Comparison of ENCODE assay signal across 10 mouse cellular contexts in genomic region chr11:97622440-97622839, GRCm38 (mm10). TPM values are rescaled to one million over a fixed set of nuclear protein-coding genes. Genes with fewer than 3 reads are reported as not detected.
DNase-seq lines count a peak whose midpoint lies in the region; ATAC-seq and TF ChIP-seq lines count a peak whose summit lies in the region.
"Had no signal": no experiment of that assay in that cellular context is flagged by ENCODE, and none has a peak within 500 bp of the region (broad histone marks: within the 10 kb centered on the region; RNA-seq: fewer than 3 reads in every experiment).

No protein-coding gene starts in this region.

- no peaks in the 10 kb centered on the region for H3K79me2 ChIP-seq in liver, adult 2 months (ENCODE audit: control insufficient read depth, insufficient read depth, low read length)

- 3% methylated on average over 6 of the region's 6 CpGs for WGBS in forebrain, postnatal 0 days
- WGBS in kidney, adult 2 months = 0% methylated on average over 6 of the region's 6 CpGs
- WGBS in liver, adult 2 months = 3% methylated on average over 6 of the region's 6 CpGs

- no peak overlapping the region for H3K9ac ChIP-seq in forebrain, postnatal 0 days
- H3K9ac ChIP-seq in liver, adult 2 months (ENCODE audit: low read depth, low read length) = no peak overlapping the region
- H3K9ac ChIP-seq: embryonic facial prominence, embryonic 13.5 days; neural tube, embryonic 13.5 days had no signal

- H3K27ac ChIP-seq in forebrain, postnatal 0 days (ENCODE audit: low read depth, low read length) = no peak overlapping the region
- H3K27ac ChIP-seq in kidney, adult 2 months (ENCODE audit: insufficient read depth, low read depth, low read length) = no peak overlapping the region
- no peak overlapping the region for H3K27ac ChIP-seq in liver, adult 2 months (replicated peaks; ENCODE audit: insufficient read depth, low read depth, low read length)
- no peak overlapping the region for H3K27ac ChIP-seq in testis, adult 2 months (ENCODE audit: control insufficient read depth, insufficient read depth, low read depth, low read length)
- H3K27ac ChIP-seq: embryonic facial prominence, embryonic 13.5 days; neural tube, embryonic 13.5 days had no signal

- H3K4me3 ChIP-seq in forebrain, postnatal 0 days (ENCODE audit: low read depth, low read length) = no peak overlapping the region
- H3K4me3 ChIP-seq in kidney, adult 2 months (ENCODE audit: insufficient read depth, low read depth, low read length) = no peak overlapping the region
- H3K4me3 ChIP-seq in liver, adult 2 months (ENCODE audit: insufficient read depth, low read depth, low read length) = no peak overlapping the region
- H3K4me3 ChIP-seq in testis, adult 2 months (ENCODE audit: control insufficient read depth, low read depth, low read length) = no peak overlapping the region
- H3K4me3 ChIP-seq: embryonic facial prominence, embryonic 13.5 days; neural tube, embryonic 13.5 days had no signal

- peaks cover 17% of the 10 kb centered on the region for H3K27me3 ChIP-seq in forebrain, postnatal 0 days (ENCODE audit: insufficient read depth, low read length)
- no peaks in the 10 kb centered on the region for H3K27me3 ChIP-seq in kidney, adult 2 months (replicated peaks; ENCODE audit: control insufficient read depth, insufficient read depth, low read length)
- H3K27me3 ChIP-seq in liver, adult 2 months (ENCODE audit: control insufficient read depth, insufficient read depth, low read length) = no peaks in the 10 kb centered on the region; the same call in 1 of the 2 replicates
- no peaks in the 10 kb centered on the region; the same call in 1 of the 2 replicates for H3K27me3 ChIP-seq in testis, adult 2 months (ENCODE audit: control insufficient read depth, insufficient read depth, low read length)

- no peaks in the 10 kb centered on the region for H3K36me3 ChIP-seq in forebrain, postnatal 0 days (ENCODE audit: insufficient read depth)
- H3K36me3 ChIP-seq in kidney, adult 2 months (ENCODE audit: control insufficient read depth, insufficient read depth, low read length) = no peaks in the 10 kb centered on the region
- H3K36me3 ChIP-seq in liver, adult 2 months (ENCODE audit: control insufficient read depth, insufficient read depth, low read length) = no peaks in the 10 kb centered on the region
- no peaks in the 10 kb centered on the region for H3K36me3 ChIP-seq in testis, adult 2 months (ENCODE audit: control insufficient read depth, insufficient read depth, low read length)
- H3K36me3 ChIP-seq: embryonic facial prominence, embryonic 13.5 days; neural tube, embryonic 13.5 days had no signal

- H3K9me3 ChIP-seq in forebrain, postnatal 0 days (ENCODE audit: low read length) = no peaks in the 10 kb centered on the region
- H3K9me3 ChIP-seq: embryonic facial prominence, embryonic 13.5 days; neural tube, embryonic 13.5 days had no signal

- ATAC-seq in forebrain, postnatal 0 days = peak; percentile 85

- TF ChIP-seq CTCF in forebrain, postnatal 0 days (IDR thresholded peaks at IDR 0.05; ENCODE audit: low read depth) = peak; percentile 100
- peak; percentile 99 for TF ChIP-seq CTCF in kidney, adult 2 months (conservative IDR thresholded peaks at IDR 0.05; ENCODE audit: insufficient read depth, insufficient read length, low read depth, low read length)
- TF ChIP-seq CTCF in liver, adult 2 months (IDR thresholded peaks at IDR 0.05; ENCODE audit: low read depth, low read length) = peak; percentile 81
- TF ChIP-seq CTCF in testis, adult 2 months (IDR thresholded peaks at IDR 0.05; ENCODE audit: control insufficient read depth, insufficient read depth, insufficient replicate concordance, low read depth, low read length) = peak; percentile 86

- no peak for TF ChIP-seq POLR2A in kidney, adult 2 months (IDR thresholded peaks at IDR 0.05; ENCODE audit: low read depth, low read length)
- TF ChIP-seq POLR2A in liver, adult 2 months (IDR thresholded peaks at IDR 0.05; ENCODE audit: extremely low read depth, insufficient read depth, low read length) = no peak
- TF ChIP-seq POLR2A in testis, adult 2 months (IDR thresholded peaks at IDR 0.05; ENCODE audit: control insufficient read depth, low read depth, low read length) = no peak

- peak; percentile 66 for DNase-seq in right cerebral cortex, adult 18-20 months
- DNase-seq in right cerebral cortex, postnatal 36 days (ENCODE audit: low spot score in 2 of 2) = no peak
- peak; percentile 71 to 80 for DNase-seq in cerebellum, adult 18-20 months
- peak; percentile 92 for DNase-seq in forebrain, postnatal 0 days
- peak; percentile 72 for DNase-seq in kidney, adult 2 months
- DNase-seq in liver, adult 2 months (ENCODE audit: extremely low read depth, low read depth, low spot score) = peak; percentile 53
- peak; percentile 80 for DNase-seq in neural tube, embryonic 10.5 days (ENCODE audit: extremely low spot score, low spot score)

- H3K4me2 ChIP-seq in forebrain, postnatal 0 days (ENCODE audit: low read depth) = no peak overlapping the region
- H3K4me2 ChIP-seq: embryonic facial prominence, embryonic 13.5 days; neural tube, embryonic 13.5 days had no signal

- H3K4me1 ChIP-seq in forebrain, postnatal 0 days (ENCODE audit: insufficient read depth) = no peaks in the 10 kb centered on the region
- H3K4me1 ChIP-seq in kidney, adult 2 months (ENCODE audit: control insufficient read depth, insufficient read depth, low read length) = 0 out of 2 replicates have a peak, but pooled peaks cover 5% of the 10 kb centered on the region
- H3K4me1 ChIP-seq in liver, adult 2 months (ENCODE audit: control insufficient read depth, insufficient read depth, low read length) = peaks cover 3% of the 10 kb centered on the region; the same call in 1 of the 2 replicates
- peaks cover 2% of the 10 kb centered on the region; the same call in 1 of the 2 replicates for H3K4me1 ChIP-seq in testis, adult 2 months (ENCODE audit: control insufficient read depth, insufficient read depth, low read length)

RNA-seq across cellular contexts. Expression of gene Epop, which starts 7.1 kb away (rescaled TPM):
- total RNA-seq in forebrain, postnatal 0 days (2014; rRNA removed) = 5.0 and 6.8 TPM in 2 replicates
- 3.6 and 4.1 TPM in 2 replicates for polyA plus RNA-seq in forebrain, postnatal 0 days (2015; fragmentation: Nextera tagmentation; extraction: Ambion mirVana)
- 0.86 and 1.2 TPM in 2 replicates for polyA plus RNA-seq in kidney, adult 2 months (2012; rRNA removed)
- 0.37 and 0.67 TPM in 2 replicates for total RNA-seq in liver, adult 2 months (2014; rRNA removed)
- polyA plus RNA-seq in liver, adult 2 months (2012; rRNA removed) = 2.5 and 3.5 TPM in 2 replicates
- polyA plus RNA-seq in testis, adult 2 months (2012; rRNA removed) = 0.47 and 0.58 TPM in 2 replicates

RNA-seq across cellular contexts. Expression of gene Mllt6, which starts 40.8 kb away (rescaled TPM):
- 42.2 and 48.1 TPM in 2 replicates for total RNA-seq in forebrain, postnatal 0 days (2014; rRNA removed)
- 1.7 TPM in 2 replicates for polyA plus RNA-seq in forebrain, postnatal 0 days (2015; fragmentation: Nextera tagmentation; extraction: Ambion mirVana)
- polyA plus RNA-seq in kidney, adult 2 months (2012; rRNA removed) = 36.6 and 40.4 TPM in 2 replicates
- total RNA-seq in liver, adult 2 months (2014; rRNA removed) = 3.8 and 6.0 TPM in 2 replicates
- 8.9 and 11.2 TPM in 2 replicates for polyA plus RNA-seq in liver, adult 2 months (2012; rRNA removed)
- 7.4 and 8.2 TPM in 2 replicates for polyA plus RNA-seq in testis, adult 2 months (2012; rRNA removed)

RNA-seq across cellular contexts. Expression of gene Srcin1, which starts 46.5 kb away (rescaled TPM):
- 50.1 and 70.7 TPM in 2 replicates for total RNA-seq in forebrain, postnatal 0 days (2014; rRNA removed)
- polyA plus RNA-seq in forebrain, postnatal 0 days (2015; fragmentation: Nextera tagmentation; extraction: Ambion mirVana) = 8.9 and 12.0 TPM in 2 replicates
- 13.0 and 13.2 TPM in 2 replicates for polyA plus RNA-seq in kidney, adult 2 months (2012; rRNA removed)
- total RNA-seq in liver, adult 2 months (2014; rRNA removed) = under 0.01 and 0.20 TPM in 2 replicates
- 0.06 and 0.12 TPM in 2 replicates for polyA plus RNA-seq in liver, adult 2 months (2012; rRNA removed)
- 35.5 and 47.1 TPM in 2 replicates for polyA plus RNA-seq in testis, adult 2 months (2012; rRNA removed)

Comparison
In these comparisons a context has a peak if more than half of its experiments do, and no peak if none do; other contexts are left out.
1. DNase-seq: peak in right cerebral cortex, adult 18-20 months (single experiment), cerebellum, adult 18-20 months (2 of 2), forebrain, postnatal 0 days (single experiment), kidney, adult 2 months (single experiment), liver, adult 2 months (single experiment) and neural tube, embryonic 10.5 days (single experiment); none in right cerebral cortex, postnatal 36 days (0 of 2).
2. Peak in every context shown above with its lines, with median percentiles within 50 percentile points of each other: CTCF ChIP-seq.